Mouse (Mus musculus) forebrain, embryonic 11.5 days (tissue): ENCODE results near the gene Plpp1. TPM values are rescaled to one million over a fixed set of nuclear protein-coding genes. Genes with fewer than 3 reads are reported as not detected.

Experiments used
- ATAC-seq: fragments of 200-750 bp; cut with Nextera tagmentation; replicated peaks from 2 replicates; pipeline ENCODE4 v1.8.0; 2017; ENCODE audit warnings: moderate TSS enrichment; ENCODE audit not compliant: low FRiP score
- DNase-seq: peaks from one replicate; pipeline ENCODE4 v3.0.0-alpha.2; 2017; ENCODE audit warnings: low spot score
- H3K27ac ChIP-seq: fragments of 300-500 bp; sonication (generic); 2 replicates; pipeline ENCODE4 v1.5.1; 2014; ENCODE audit warnings: low read depth, low read length
- H3K27me3 ChIP-seq: fragments of 300-500 bp; sonication (generic); 2 replicates; pipeline ENCODE4 v1.6.1; 2014; ENCODE audit warnings: mild to moderate bottlenecking, low read length, mixed read lengths; ENCODE audit not compliant: control insufficient read depth, insufficient read depth
- H3K36me3 ChIP-seq: fragments of 300-500 bp; sonication (generic); 2 replicates; pipeline ENCODE4 v1.6.1; 2014; ENCODE audit warnings: mild to moderate bottlenecking, low read length, moderate library complexity, mixed read lengths; ENCODE audit not compliant: control insufficient read depth, insufficient read depth
- H3K4me1 ChIP-seq: fragments of 300-500 bp; sonication (generic); replicated peaks from 2 replicates; pipeline ENCODE4 v1.6.1; 2014; ENCODE audit warnings: low read length, mixed read lengths; ENCODE audit not compliant: control insufficient read depth, insufficient read depth
- H3K4me2 ChIP-seq: fragments of 300-500 bp; sonication (generic); 2 replicates; pipeline ENCODE4 v1.6.1; 2014; ENCODE audit warnings: low read depth, mild to moderate bottlenecking, low read length, moderate library complexity, mixed read lengths; ENCODE audit not compliant: severe bottlenecking
- H3K4me3 ChIP-seq: fragments of 300-500 bp; sonication (generic); 2 replicates; pipeline ENCODE4 v1.5.1; 2014; ENCODE audit warnings: low read depth, low read length
- H3K9ac ChIP-seq: fragments of 300-500 bp; sonication (generic); 2 replicates; pipeline ENCODE4 v1.6.1; 2014; ENCODE audit warnings: low read length
- H3K9me3 ChIP-seq: fragments of 300-500 bp; sonication (generic); 2 replicates; pipeline ENCODE4 v1.6.1; 2016; ENCODE audit warnings: low read length, mixed read lengths; ENCODE audit not compliant: control insufficient read depth
- WGBS: fragments of 180-500 bp; shearing (Covaris S2); extraction: QIAGEN DNeasy Blood & Tissue Kit; methylation state at CpG from one replicate; pipeline ENCODE4 v1.1.7; 2014; 5-methylcytosine and 5-hydroxymethylcytosine counted together
- polyA plus RNA-seq: library from polyadenylated mRNA; unstranded; fragments of >200 nt; fragmentation: Nextera tagmentation; extraction: Ambion mirVana; gene quantifications from 2 replicates; pipeline ENCODE4 v1.2.1, GENCODE M21; 2014

Gene Plpp1
- polyA plus RNA-seq, 1 experiment from 2014 or later = 16.1 TPM

GRCm38 (mm10) chr13:112910434-112910833, 109.8 kb downstream of the Plpp1 start:
- Histone ChIP-seq H3K4me3 (no peak overlapping the region), H3K27me3 (no peaks in the 10 kb centered on the region), H3K27ac (no peak overlapping the region), H3K4me2 (no peak overlapping the region), H3K4me1 (no peaks in the 10 kb centered on the region), H3K36me3 (peaks cover 3% of the 10 kb centered on the region), H3K9me3 (no peaks in the 10 kb centered on the region), H3K9ac (no peak overlapping the region)
- WGBS = 87% methylated on average over 4 of the region's 4 CpGs
- ATAC-seq (no peak), DNase-seq (no peak)

Other genes starting within 250 kb of the Plpp1 start
- gene Il31ra, start 206.4 kb upstream of the Plpp1 start, polyA plus RNA-seq = not detected in 2 replicates
- 0.81 and 0.84 TPM in 2 replicates for gene Ddx4, start 148.3 kb upstream of the Plpp1 start, polyA plus RNA-seq
- 19.0 and 19.5 TPM in 2 replicates for gene Slc38a9, start 140.0 kb upstream of the Plpp1 start, polyA plus RNA-seq
- gene Mtrex, start 126.6 kb downstream of the Plpp1 start, polyA plus RNA-seq = 101 and 109 TPM in 2 replicates
- 34.3 and 37.2 TPM in 2 replicates for gene Dhx29, start 126.7 kb downstream of the Plpp1 start, polyA plus RNA-seq
- gene Ccno, start 187.0 kb downstream of the Plpp1 start, polyA plus RNA-seq = 5.3 and 7.3 TPM in 2 replicates
- gene Mcidas, start 193.1 kb downstream of the Plpp1 start, polyA plus RNA-seq = 3.4 TPM in 2 replicates
- gene Cdc20b, start 234.3 kb downstream of the Plpp1 start, polyA plus RNA-seq = 0.57 and 0.73 TPM in 2 replicates
- gene Gpx8, start 245.6 kb downstream of the Plpp1 start, polyA plus RNA-seq = 89.4 and 92.9 TPM in 2 replicates